Mouse (Mus musculus) adrenal gland, postnatal 14 days (tissue): Measurements from ENCODE around the gene Naxe. TPM values are rescaled to one million over a fixed set of nuclear protein-coding genes. Genes with fewer than 3 reads are reported as not detected.

Source experiments
- DNase-seq: peaks from one replicate; pipeline ENCODE4 v3.0.0; 2021; ENCODE audit warnings: mixed read lengths
- long read RNA-seq, 2 experiments: library from polyadenylated mRNA; stranded (forward); transcript quantifications; one replicate each; pipeline ENCODE4 v2.0.0; 2021
- total RNA-seq: library from RNA; stranded (reverse); gene quantifications from 2 replicates; pipeline ENCODE4 v1.2.3, GENCODE M21; 2021

The Naxe gene
- 135 and 138 TPM in 2 replicates for total RNA-seq
- long read RNA-seq, experiment 1, transcript Naxe-201 (6 exons, 908 nt) = major isoform, 142 of 162 reads
- long read RNA-seq, experiment 1, partial matches to known transcripts = 8 of 162 reads
- long read RNA-seq, experiment 1, other reads (novel, unspliced or antisense) = 12 of 162 reads
- long read RNA-seq, experiment 2, transcript Naxe-201 (6 exons, 908 nt) = major isoform, 105 of 124 reads
- long read RNA-seq, experiment 2, partial matches to known transcripts = 9 of 124 reads
- long read RNA-seq, experiment 2, other reads (novel, unspliced or antisense) = 10 of 124 reads

GRCm38 (mm10) chr3:88057902-88058696, at the start of gene Naxe:
Gene Naxe (minus strand): TSS chr3:88058495.
- peak; percentile 92 for DNase-seq

DNA sequence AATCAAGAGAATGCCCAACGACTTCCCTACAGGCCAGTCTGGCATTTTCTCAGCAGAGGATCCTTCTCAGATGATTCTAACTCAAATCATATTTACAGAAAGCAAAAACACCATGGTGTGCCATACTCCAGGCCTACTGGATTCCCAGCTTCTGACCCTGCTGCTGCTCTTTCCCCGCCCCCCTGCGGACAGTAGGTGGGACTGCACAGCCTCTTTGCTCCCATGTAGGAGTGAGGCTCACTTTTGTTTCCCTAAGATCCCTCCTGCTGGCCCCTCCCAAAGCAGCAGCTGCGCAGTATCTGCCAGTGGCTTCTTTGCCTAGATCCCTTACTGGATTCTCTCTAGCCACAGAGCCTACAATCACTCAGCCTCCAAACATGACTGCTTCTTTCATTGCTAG, 47.8 kb upstream of the Naxe start:
- DNase-seq = no peak

GRCm38 (mm10) chr3:88102611-88103010, 44.3 kb upstream of the Naxe start:
- no peak for DNase-seq

DNA sequence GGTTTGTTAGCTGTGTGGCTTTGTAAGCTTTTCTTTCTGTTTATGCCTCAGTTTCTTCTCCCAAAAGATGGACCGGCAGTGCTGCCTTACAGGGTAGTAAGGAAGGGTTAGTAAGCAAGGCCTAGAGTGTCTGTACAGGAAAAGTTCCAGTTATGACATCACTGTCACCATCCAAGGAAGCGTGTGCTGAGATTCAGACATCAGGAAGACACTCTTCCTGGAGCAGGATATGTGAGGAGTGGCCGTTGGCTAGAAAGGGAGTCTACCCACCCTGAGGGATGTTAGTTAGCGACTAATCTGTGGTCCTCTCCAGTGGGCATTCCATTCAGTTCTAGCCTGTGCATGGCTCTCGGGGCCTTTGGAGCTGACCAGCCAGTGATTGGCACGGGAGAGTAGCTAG, 43.9 kb upstream of the Naxe start:
- no peak for DNase-seq

DNA sequence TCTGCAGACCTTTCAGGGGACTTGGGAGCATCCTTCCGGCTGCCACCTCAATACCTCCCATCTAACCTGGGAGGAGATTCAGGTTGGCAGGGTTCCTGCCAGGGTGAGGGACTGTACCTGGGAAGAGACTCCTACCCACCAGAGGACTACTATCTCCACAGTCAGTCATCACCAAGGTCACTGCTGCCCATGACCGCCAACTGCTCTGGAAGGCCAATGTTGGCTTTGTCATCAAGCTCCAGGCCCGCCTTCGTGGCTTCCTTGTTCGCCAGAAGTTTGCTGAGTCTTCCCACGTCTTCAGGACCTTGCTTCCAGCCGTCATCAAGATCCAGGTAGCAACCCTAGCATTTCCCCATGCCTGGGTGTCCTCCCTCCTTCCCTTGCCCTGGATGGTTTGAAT, 43.4 kb upstream of the Naxe start:
- DNase-seq = peak; percentile 34

- no peak for DNase-seq
Observed at GRCm38 (mm10) chr3:88100251-88100650, 42.0 kb upstream of the Naxe start.

DNA sequence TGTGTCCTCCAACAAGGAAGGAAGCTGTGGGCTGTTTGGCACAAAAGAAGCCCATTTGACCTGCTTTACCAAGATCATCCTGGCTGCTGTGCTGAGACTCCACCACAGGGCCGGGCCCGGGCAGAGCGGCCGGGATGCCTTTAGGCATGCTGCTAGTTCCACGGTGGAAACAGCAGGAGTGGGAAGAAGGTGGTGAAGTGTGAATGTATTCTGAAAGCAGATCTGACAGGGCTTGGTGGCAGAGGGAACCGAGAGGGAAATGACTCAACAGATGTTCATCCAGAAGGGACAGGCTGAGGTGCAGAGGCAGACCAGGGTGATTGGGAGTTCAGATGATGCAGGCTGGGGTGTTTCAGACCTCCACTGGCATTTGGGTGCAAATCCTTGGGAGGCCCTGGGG, 39.4 kb upstream of the Naxe start:
- no peak for DNase-seq

GRCm38 (mm10) chr3:88094126-88094525, 35.8 kb upstream of the Naxe start:
- DNase-seq = no peak

GRCm38 (mm10) chr3:88090616-88091015, 32.3 kb upstream of the Naxe start:
- no peak for DNase-seq

DNA sequence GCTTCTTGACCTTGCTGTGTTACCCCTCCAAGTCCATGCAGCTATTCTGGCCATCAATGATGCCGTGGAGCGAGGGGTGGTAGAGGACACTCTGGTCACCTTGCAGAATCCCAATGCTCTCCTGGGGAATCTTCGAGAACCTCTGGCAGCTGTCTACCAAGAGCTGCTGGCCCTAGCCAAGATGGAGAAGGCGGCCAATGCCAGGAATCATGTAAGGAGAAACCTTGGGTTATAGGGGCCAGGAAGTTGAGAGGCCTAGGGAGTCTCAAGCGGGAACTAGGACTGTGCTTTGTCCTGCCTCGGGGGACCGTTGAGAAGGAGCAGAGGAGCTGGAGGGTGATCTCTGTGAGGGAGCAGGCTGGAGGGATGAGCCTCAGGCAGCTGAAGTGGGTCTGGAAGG, 31.8 kb upstream of the Naxe start:
- DNase-seq = no peak

- peak; percentile 53 for DNase-seq
Observed at GRCm38 (mm10) chr3:88087688-88088087, 29.4 kb upstream of the Naxe start.

- no peak for DNase-seq
Observed at GRCm38 (mm10) chr3:88085459-88085858, 27.2 kb upstream of the Naxe start.

DNA sequence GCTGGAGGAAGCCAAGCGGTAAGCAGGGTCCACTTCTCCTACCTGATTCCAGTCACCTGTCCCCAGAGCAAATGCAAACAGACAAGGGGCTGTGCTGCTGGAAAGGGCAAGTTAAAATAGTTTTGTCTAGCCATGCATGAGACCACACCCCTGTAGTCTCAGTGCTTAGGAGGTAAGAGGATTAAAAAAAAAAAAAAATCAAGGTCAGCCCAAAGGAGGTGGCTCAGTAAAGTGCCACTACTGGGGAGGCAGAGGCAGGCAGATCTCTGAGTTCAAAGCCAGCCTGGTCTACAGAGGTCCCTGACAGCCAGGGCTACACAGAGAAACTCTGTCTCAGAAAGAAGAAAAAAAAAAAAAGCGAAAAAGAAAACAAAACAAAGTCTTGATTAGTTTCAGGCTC, 25.7 kb upstream of the Naxe start:
- DNase-seq = no peak

DNA sequence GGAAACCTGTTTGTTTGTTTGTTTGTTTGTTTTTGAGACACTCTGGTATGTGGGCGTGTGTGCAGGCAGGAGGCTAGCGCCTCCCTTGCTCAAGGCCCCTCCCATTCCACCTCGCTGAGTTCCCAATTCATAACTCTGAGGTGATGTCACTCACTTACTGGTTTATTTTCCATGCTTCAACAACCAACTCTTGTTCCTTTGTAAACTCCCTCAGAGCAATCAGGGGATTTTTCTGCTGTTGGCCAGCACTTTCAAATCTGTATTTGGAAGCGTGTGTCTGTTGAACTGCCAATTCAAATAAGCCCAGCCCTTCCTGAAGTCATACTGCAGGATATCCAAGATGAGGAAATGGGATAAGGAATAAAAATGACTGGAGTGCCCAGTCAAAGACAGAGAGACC, 24.4 kb upstream of the Naxe start:
- DNase-seq = no peak

DNA sequence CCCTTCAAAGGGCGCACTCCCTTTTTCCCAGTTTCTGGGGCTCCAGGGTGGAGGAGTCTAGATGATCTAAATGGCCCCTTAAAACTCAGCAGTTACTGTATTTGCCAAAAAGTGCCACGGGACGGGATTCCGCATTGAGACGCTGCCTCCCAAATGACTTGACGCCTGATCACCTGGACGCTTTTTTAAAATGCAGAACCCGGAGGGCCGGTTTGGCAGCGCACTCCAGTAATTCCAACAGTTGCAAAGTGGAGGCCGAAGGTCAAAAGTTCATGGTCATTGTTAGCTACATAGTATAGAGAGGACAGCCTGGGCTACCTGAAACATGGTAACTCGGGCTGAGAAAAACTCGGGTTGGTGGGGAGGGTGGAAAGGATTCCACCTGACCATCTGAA, 23.9 kb upstream of the Naxe start:
- DNase-seq = no peak

DNA sequence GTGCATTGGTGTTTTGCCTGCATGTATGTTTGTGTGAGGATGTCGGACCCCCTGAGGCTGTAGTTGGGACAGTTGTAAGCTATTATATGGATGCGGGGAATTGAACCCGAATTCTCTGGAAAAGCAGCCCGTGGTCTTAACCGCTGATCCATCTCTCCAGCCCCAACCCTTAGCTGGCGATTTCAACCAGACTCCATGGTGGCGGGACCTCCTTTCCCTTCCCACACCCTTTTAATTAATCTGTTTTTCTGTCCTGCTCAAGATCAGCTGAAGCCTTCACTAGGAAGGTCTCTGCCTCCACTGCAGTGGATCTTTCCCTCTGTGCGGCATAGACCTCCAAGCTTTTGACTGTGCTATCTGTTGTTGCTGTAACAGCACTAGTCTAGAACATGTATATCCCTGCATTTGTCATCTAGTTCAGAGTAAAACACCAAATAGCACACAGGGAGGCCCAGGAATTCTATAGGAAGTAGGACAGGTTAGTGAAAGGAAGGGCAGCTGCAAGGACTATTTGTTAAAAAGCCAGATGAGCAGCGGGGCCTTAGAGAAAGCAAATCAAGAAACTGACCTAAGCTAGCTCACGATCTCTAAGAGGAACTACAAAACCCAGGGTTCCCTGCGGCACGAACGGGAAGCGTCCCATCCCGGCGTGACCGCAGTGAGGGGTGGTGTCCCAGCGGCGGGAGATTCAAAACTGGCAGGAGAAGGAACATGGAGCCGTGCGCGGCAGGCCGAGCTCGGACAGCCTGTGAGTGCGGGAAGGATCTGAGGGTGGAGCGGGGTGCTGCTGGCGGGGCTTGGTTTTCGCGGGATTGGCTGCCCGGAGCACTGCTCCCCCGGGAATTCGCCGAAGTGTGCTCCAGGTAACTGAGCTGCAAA, 23.3 kb upstream of the Naxe start, which contains the start of gene Iqgap3:
TSS of gene Iqgap3 (plus strand) at position 627 of the 879 bp plus-strand sequence.
- peak; percentile 95 for DNase-seq

DNA sequence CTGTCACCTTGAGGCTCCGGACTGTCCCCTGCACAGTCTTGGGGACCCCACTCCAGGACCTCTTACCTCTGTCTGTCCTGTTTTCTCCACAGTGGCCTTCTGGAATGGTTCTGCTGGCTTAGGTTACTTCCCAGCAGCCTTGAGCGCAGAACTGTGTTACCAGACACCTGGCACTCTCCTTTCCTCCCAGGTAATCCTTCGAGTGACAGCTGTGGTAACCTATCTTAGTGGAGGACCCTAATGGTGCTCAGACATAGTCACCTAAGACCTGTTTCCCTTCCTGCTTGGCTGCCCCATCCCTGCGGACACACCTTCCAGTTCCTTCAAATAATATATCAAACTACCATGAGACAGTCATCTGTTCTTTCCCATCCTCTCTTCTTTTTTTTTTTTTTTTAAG, 19.9 kb upstream of the Naxe start, which contains the start of gene Ttc24:
TSS of gene Ttc24 (minus strand) at position 101 of the 400 bp plus-strand sequence.
- no peak for DNase-seq

- no peak for DNase-seq
Observed at GRCm38 (mm10) chr3:88077441-88077840, 19.1 kb upstream of the Naxe start.

GRCm38 (mm10) chr3:88074766-88075165, 16.5 kb upstream of the Naxe start:
- no peak for DNase-seq

GRCm38 (mm10) chr3:88074351-88074750, 16.1 kb upstream of the Naxe start:
- no peak for DNase-seq

- DNase-seq = no peak
Observed at GRCm38 (mm10) chr3:88073631-88074030, 15.3 kb upstream of the Naxe start.

- DNase-seq = peak; percentile 88
Observed at GRCm38 (mm10) chr3:88071783-88072182, 13.5 kb upstream of the Naxe start.

DNA sequence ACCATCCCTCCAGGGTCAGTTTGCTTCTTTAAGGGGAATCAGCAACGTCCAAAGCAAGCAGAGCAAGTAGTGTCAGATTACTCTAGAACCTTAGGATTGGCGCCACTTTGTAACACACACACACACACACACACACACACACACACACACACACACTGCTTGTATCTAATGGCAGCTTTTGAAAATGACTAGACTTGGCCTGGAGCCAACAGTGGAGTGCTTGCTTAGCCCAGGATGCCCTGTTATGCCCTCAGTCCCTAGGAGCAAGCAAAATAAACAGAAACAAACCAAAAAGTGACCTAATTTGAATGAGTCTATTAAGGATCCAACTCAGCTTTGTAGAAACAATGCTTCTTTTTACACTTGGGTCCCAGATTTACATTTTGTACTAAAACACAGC, 10.1 kb upstream of the Naxe start:
- DNase-seq = peak; percentile 44
